Mouse (Mus musculus) forebrain, embryonic 10.5 days (tissue): ENCODE measurements around the gene Rnf208. TPM values are rescaled to one million over a fixed set of nuclear protein-coding genes. Genes with fewer than 3 reads are reported as not detected.

Experiments used
- DNase-seq: peaks from one replicate; pipeline ENCODE4 v3.0.0-alpha.2; 2017; ENCODE audit warnings: low spot score; ENCODE audit errors: extremely low spot score
- H3K27ac ChIP-seq: fragments of 300-500 bp; sonication (generic); 2 replicates; pipeline ENCODE4 v1.5.1; 2016; ENCODE audit warnings: mild to moderate bottlenecking
- H3K27me3 ChIP-seq: fragments of 300-500 bp; sonication (generic); 2 replicates; pipeline ENCODE4 v1.6.1; 2016; ENCODE audit warnings: mild to moderate bottlenecking; ENCODE audit not compliant: poor library complexity, severe bottlenecking
- H3K36me3 ChIP-seq: fragments of 300-500 bp; sonication (generic); replicated peaks from 2 replicates; pipeline ENCODE4 v1.6.1; 2016; ENCODE audit warnings: mild to moderate bottlenecking, moderate library complexity
- H3K4me1 ChIP-seq: fragments of 300-500 bp; sonication (generic); 2 replicates; pipeline ENCODE4 v1.6.1; 2016
- H3K4me3 ChIP-seq: fragments of 300-500 bp; sonication (generic); 2 replicates; pipeline ENCODE4 v1.5.1; 2016; ENCODE audit warnings: mild to moderate bottlenecking, moderate library complexity
- H3K9me3 ChIP-seq: fragments of 300-500 bp; sonication (generic); 2 replicates; pipeline ENCODE4 v1.6.1; 2016; ENCODE audit warnings: mild to moderate bottlenecking, moderate library complexity
- WGBS: fragments of 180-500 bp; shearing (Covaris S2); methylation state at CpG from one replicate; pipeline ENCODE4 v1.1.7; 2016; 5-methylcytosine and 5-hydroxymethylcytosine counted together
- polyA plus RNA-seq: library from polyadenylated mRNA; unstranded; fragments of >200 nt; fragmentation: Nextera tagmentation; extraction: Ambion mirVana; gene quantifications from 2 replicates; pipeline ENCODE4 v1.2.1, GENCODE M21; 2016

The Rnf208 gene
- polyA plus RNA-seq, 1 experiment from 2014 or later: 23.3 TPM

DNA sequence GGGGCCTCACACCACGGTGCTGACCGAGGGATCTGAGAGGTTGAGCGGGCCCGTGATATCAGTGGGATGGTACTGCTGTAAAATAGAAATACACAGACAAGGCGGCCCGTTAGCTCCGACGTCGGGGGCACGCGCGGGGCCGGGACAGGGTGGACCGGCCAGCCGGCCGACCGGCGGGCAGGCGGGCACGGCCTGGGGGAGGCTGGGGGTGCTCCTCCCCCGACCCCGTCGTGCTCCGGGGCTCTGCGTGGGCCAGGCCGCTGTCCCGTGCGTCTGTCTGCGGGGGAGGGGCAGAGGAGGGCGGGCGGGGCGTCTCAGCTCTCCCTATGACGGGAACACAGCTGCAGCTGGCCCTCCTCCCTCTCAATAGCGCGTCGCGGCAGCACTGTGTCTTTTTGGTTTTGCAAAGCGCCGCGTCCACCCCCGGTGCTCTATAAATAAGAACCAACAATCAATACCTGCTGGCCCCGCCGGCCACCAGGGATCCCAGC lies 50.0 kb downstream of the Rnf208 start:
- WGBS: 5% methylated on average over 43 of the region's 43 CpGs

DNA sequence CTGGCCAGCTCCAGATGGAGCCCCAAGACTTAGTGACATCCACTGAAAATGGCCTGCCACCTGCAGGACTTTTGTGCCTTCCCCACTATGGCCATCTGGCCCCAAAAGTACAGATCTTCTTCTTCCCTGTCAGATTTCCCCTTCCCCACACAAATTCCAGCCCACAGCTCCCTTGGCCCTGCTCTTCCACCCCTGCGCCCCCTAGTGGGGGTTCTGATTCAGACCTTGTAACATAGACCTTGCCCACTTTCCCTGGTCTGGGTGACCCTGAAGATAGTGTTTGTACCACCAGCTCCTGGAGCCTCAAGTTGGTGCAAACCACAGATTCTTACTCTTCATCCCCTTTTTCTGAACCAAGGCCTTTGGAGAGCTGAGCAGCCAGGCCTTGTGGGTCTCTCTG lies 50.8 kb downstream of the Rnf208 start:
- 0% methylated on average over 1 of the region's 1 CpGs for WGBS
- Histone ChIP-seq H3K36me3 (no peaks in the 10 kb centered on the region), H3K4me1 (peaks cover 33% of the 10 kb centered on the region), H3K27ac (no peak overlapping the region), H3K4me3 (peak overlapping the region; percentile 42; the same call in 1 of the 2 replicates), H3K9me3 (no peaks in the 10 kb centered on the region), H3K27me3 (peaks cover 96% of the 10 kb centered on the region)
- DNase-seq: peak; percentile 82

More for the DNA sequence above, 50.0 kb downstream of the Rnf208 start:
- H3K36me3 ChIP-seq: no peaks in the 10 kb centered on the region
- no peak overlapping the region for H3K27ac ChIP-seq
- H3K4me3 ChIP-seq: peak overlapping the region; percentile 42
- DNase-seq: no peak
- H3K4me1 ChIP-seq: peaks cover 33% of the 10 kb centered on the region
- H3K9me3 ChIP-seq: no peaks in the 10 kb centered on the region
- peaks cover 96% of the 10 kb centered on the region for H3K27me3 ChIP-seq

DNA sequence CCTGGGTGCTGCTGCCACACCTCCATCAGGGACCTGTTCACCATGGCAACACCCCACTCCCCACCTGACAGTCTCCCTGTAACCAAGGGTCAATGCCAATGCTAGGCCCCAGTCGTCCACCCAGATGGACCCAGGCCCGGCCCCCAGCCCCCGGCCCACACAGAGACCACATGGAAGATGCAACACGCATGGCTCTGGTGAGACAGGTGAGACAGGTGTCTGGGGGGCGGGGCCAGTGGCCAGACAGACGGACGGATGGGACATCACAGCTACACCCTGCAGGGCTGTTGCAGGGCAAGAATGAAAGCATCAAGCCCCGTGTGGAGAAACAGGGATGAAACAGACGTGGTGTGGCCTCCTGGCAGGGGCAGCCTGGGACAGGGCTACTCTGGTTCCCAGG lies 51.7 kb downstream of the Rnf208 start:
- no peak overlapping the region for H3K27ac ChIP-seq
- peaks cover 33% of the 10 kb centered on the region for H3K4me1 ChIP-seq
- DNase-seq: no peak
- peaks cover 90% of the 10 kb centered on the region for H3K27me3 ChIP-seq
- WGBS: 78% methylated on average over 9 of the region's 9 CpGs
- H3K4me3 ChIP-seq: no peak overlapping the region
- H3K36me3 ChIP-seq: no peaks in the 10 kb centered on the region
- H3K9me3 ChIP-seq: no peaks in the 10 kb centered on the region

Other genes starting within 250 kb of the Rnf208 start
- gene Nsmf, start 187.9 kb upstream of the Rnf208 start, polyA plus RNA-seq: 62.7 and 64.7 TPM in 2 replicates
- gene Entpd8, start 162.0 kb upstream of the Rnf208 start, polyA plus RNA-seq: not detected in 2 replicates
- gene Noxa1, start 147.1 kb upstream of the Rnf208 start, polyA plus RNA-seq: 0.26 and 0.29 TPM in 2 replicates
- 37.4 and 40.7 TPM in 2 replicates for gene Nrarp, start 61.5 kb upstream of the Rnf208 start, polyA plus RNA-seq
- 1.3 and 1.5 TPM in 2 replicates for gene Tor4a, start 45.4 kb upstream of the Rnf208 start, polyA plus RNA-seq
- gene Nelfb, start 30.8 kb upstream of the Rnf208 start, polyA plus RNA-seq: 128 and 130 TPM in 2 replicates
- gene Stpg3, start 27.6 kb upstream of the Rnf208 start, polyA plus RNA-seq: not detected in 2 replicates
- gene Fam166a, start 23.5 kb upstream of the Rnf208 start, polyA plus RNA-seq: 0.67 and 0.80 TPM in 2 replicates
- gene Tubb4b, start 17.6 kb upstream of the Rnf208 start, polyA plus RNA-seq: 736 and 780 TPM in 2 replicates
- not detected in 2 replicates for gene Slc34a3, start 7.9 kb upstream of the Rnf208 start, polyA plus RNA-seq
- not detected in 2 replicates for gene Rnf224, start 5.5 kb upstream of the Rnf208 start, polyA plus RNA-seq
- gene Cysrt1, start 197 bp downstream of the Rnf208 start, polyA plus RNA-seq: 0.18 and 0.22 TPM in 2 replicates
- gene AL732309.1, start 4.6 kb downstream of the Rnf208 start, polyA plus RNA-seq: 6.9 and 7.0 TPM in 2 replicates
- 15.9 and 17.9 TPM in 2 replicates for gene Tmem203, start 13.2 kb downstream of the Rnf208 start, polyA plus RNA-seq
- 6.5 and 8.3 TPM in 2 replicates for gene Tprn, start 20.4 kb downstream of the Rnf208 start, polyA plus RNA-seq
- 231 and 247 TPM in 2 replicates for gene Ssna1, start 30.2 kb downstream of the Rnf208 start, polyA plus RNA-seq
- gene Anapc2, start 30.2 kb downstream of the Rnf208 start, polyA plus RNA-seq: 136 and 142 TPM in 2 replicates
- not detected in 2 replicates for gene Tmem210, start 45.9 kb downstream of the Rnf208 start, polyA plus RNA-seq
- gene Lrrc26, start 47.7 kb downstream of the Rnf208 start, polyA plus RNA-seq: not detected in 2 replicates
- 0.87 and 1.3 TPM in 2 replicates for gene Grin1, start 76.9 kb downstream of the Rnf208 start, polyA plus RNA-seq
- gene Man1b1, start 90.1 kb downstream of the Rnf208 start, polyA plus RNA-seq: 53.5 and 58.9 TPM in 2 replicates
- 17.6 and 21.8 TPM in 2 replicates for gene Dpp7, start 114.1 kb downstream of the Rnf208 start, polyA plus RNA-seq
- gene Uap1l1, start 123.4 kb downstream of the Rnf208 start, polyA plus RNA-seq: 7.3 and 7.9 TPM in 2 replicates
- 93.7 and 96.1 TPM in 2 replicates for gene Sapcd2, start 130.1 kb downstream of the Rnf208 start, polyA plus RNA-seq
- gene Entpd2, start 153.6 kb downstream of the Rnf208 start, polyA plus RNA-seq: 0.11 TPM in 1 of 2 replicates, not detected in the other
- 53.4 and 62.2 TPM in 2 replicates for gene Npdc1, start 157.1 kb downstream of the Rnf208 start, polyA plus RNA-seq
- gene Fut7, start 181.0 kb downstream of the Rnf208 start, polyA plus RNA-seq: not detected in 2 replicates
- 8.8 and 9.0 TPM in 2 replicates for gene Abca2, start 186.4 kb downstream of the Rnf208 start, polyA plus RNA-seq
- gene Clic3, start 214.6 kb downstream of the Rnf208 start, polyA plus RNA-seq: 0.57 TPM in 2 replicates
- gene Paxx, start 218.8 kb downstream of the Rnf208 start, polyA plus RNA-seq: 12.4 and 15.5 TPM in 2 replicates
- 0.31 TPM in 1 of 2 replicates, not detected in the other for gene Ptgds, start 227.8 kb downstream of the Rnf208 start, polyA plus RNA-seq